Mouse (Mus musculus) kidney, adult 11 months (tissue): ENCODE results near the gene Elf3.
"Not testable (repeated sequence)": the region's sequence is repeated elsewhere in the genome, so short reads cannot be mapped to it uniquely, and the experiment has no call there.

ENCODE experiments used
- DNase-seq: peaks from one replicate; pipeline ENCODE4 v3.0.0; 2022

Gene Elf3

GRCm38 (mm10) chr1:135258380-135259127 lies at the start of gene Elf3:
Elf3 (minus strand) TSS chr1:135258568.
- DNase-seq: peak; percentile 98

GRCm38 (mm10) chr1:135290908-135291307 lies 32.5 kb upstream of the Elf3 start:
- DNase-seq: no peak

GRCm38 (mm10) chr1:135286311-135286710 lies 27.9 kb upstream of the Elf3 start:
- no peak for DNase-seq

GRCm38 (mm10) chr1:135283826-135284291 lies 25.5 kb upstream of the Elf3 start, which contains the start of gene Rnpep:
Rnpep (minus strand) TSS chr1:135284084.
- peak; percentile 65 for DNase-seq

GRCm38 (mm10) chr1:135283287-135283825 lies 25.0 kb upstream of the Elf3 start:
- no peak for DNase-seq

- no peak for DNase-seq
Observed at GRCm38 (mm10) chr1:135282536-135283286, 24.3 kb upstream of the Elf3 start.

- DNase-seq: no peak
Observed at GRCm38 (mm10) chr1:135281841-135282240, 23.5 kb upstream of the Elf3 start.

- peak; percentile 75 for DNase-seq
Observed at GRCm38 (mm10) chr1:135280646-135281045, 22.3 kb upstream of the Elf3 start.

GRCm38 (mm10) chr1:135271371-135271770 lies 13.0 kb upstream of the Elf3 start:
- DNase-seq: no peak

GRCm38 (mm10) chr1:135267663-135268446 lies 9.5 kb upstream of the Elf3 start:
- DNase-seq: no peak

GRCm38 (mm10) chr1:135265834-135266233 lies 7.5 kb upstream of the Elf3 start:
- DNase-seq: peak; percentile 61

GRCm38 (mm10) chr1:135263316-135263715 lies 4.9 kb upstream of the Elf3 start:
- DNase-seq: no peak

GRCm38 (mm10) chr1:135262329-135262728 lies 4.0 kb upstream of the Elf3 start:
- no peak for DNase-seq

- peak; percentile 56 for DNase-seq
Observed at GRCm38 (mm10) chr1:135260931-135261330, 2.6 kb upstream of the Elf3 start.

GRCm38 (mm10) chr1:135259128-135259436 lies 714 bp upstream of the Elf3 start:
- DNase-seq: peak; percentile 79

- peak; percentile 72 for DNase-seq
Observed at GRCm38 (mm10) chr1:135256299-135256698, 2.1 kb downstream of the Elf3 start.

GRCm38 (mm10) chr1:135252854-135253253 lies 5.5 kb downstream of the Elf3 start:
- no peak for DNase-seq

- no peak for DNase-seq
Observed at GRCm38 (mm10) chr1:135251405-135251804, 7.0 kb downstream of the Elf3 start.

- no peak for DNase-seq
Observed at GRCm38 (mm10) chr1:135250706-135251105, 7.7 kb downstream of the Elf3 start.

- peak; percentile 94 for DNase-seq
Observed at GRCm38 (mm10) chr1:135248434-135248850, 9.9 kb downstream of the Elf3 start.

GRCm38 (mm10) chr1:135244014-135244413 lies 14.4 kb downstream of the Elf3 start:
- DNase-seq: no peak

GRCm38 (mm10) chr1:135240206-135240605 lies 18.2 kb downstream of the Elf3 start:
- not testable (repeated sequence) for DNase-seq
